Mouse (Mus musculus): Measurements from ENCODE around the gene Ifit3b. TPM values are rescaled to one million over a fixed set of nuclear protein-coding genes. Genes with fewer than 3 reads are reported as not detected.

Gene Ifit3b
- 3.7 TPM for polyA plus RNA-seq (2014; fragmentation: Illumina TruSeq; extraction: RNeasy Lipid Tissue Mini Kit (QIAGEN cat#74804); ENCODE audit: low read depth, low replicate concordance)

DNA sequence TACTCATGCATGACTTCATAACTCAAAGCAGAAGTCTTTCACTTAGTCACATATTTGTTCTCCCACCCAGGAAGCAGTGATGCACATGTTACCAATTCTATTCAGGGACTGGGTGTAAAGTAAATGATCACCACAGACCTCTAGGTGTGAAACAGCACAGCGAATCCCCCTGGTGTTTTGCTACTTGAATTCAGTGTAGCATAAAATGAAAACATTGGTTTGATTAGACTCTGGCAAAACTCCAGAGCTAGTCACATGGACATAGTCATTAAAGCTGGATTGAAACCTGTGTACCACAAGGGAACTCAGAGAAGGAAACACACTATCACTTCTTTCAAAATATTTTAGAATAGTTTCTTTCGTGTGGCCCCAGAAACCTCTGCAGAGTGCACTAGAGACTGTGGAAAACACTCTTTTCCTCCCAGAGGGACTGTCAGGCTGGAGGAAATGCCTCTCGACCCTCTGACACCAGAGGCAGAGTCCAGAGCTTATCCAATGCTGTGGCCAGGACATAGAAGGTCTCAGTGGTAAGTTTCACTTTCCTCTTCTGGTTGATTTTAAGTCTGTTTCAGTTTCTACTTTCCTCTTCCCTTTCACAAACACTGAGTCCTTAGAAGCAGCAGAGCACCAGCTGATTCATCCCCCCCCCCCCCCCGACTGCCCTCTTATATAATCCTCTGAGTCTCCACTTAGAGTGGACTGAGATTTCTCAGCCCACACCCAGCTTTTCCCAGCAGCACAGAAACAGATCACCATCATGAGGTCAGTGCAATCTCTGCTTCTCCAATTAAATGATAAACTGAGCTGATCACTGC lies at the start of gene Ifit3b:
Gene Ifit3b, plus strand, starts transcription at position 734 of the 815 bp plus-strand sequence.

DNA sequence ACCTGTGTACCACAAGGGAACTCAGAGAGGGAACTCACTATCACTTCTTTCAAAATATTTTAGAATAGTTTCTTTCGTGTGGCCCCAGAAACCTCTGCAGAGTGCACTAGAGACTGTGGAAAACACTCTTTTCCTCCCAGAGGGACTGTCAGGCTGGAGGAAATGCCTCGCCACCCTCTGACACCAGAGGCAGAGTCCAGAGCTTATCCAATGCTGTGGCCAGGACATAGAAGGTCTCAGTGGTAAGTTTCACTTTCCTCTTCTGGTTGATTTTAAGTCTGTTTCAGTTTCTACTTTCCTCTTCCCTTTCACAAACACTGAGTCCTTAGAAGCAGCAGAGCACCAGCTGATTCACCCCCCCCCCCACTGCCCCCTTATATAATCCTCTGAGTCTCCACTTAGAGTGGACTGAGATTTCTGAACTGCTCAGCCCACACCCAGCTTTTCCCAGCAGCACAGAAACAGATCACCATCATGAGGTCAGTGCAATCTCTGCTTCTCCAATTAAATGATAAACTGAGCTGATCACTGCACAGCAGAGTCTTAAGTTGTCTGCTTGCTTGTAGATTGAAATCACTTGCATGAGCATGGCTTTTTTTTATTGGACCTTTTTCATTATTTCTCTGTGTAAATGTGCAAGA lies 24.5 kb upstream of the Ifit3b start, which contains the start of gene Ifit3:
Gene Ifit3, plus strand, starts transcription at position 406 of the 641 bp plus-strand sequence.

DNA sequence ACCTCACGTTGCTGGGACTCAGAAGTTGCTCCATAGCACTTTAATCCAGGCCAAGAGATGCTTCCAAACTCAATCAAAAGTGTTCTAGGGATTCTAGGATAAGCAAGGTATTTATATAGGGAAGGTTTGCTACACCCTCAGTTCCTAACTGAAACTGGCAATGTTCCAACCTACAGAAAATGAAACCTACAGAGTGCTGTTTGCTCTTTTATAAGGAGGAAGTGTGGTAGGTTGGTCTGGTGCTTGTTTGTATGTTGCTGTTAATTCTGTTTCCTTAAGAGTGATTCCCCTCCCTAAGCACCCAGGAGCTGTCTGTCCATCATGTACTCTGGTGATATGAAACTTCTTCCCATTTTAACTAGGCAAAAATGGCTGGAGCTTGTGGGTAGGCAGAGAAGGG lies 5.9 kb upstream of the Ifit3b start, which contains the start of gene Ifit1bl1:
Gene Ifit1bl1, minus strand, starts transcription at position 69 of the 400 bp plus-strand sequence.

DNA sequence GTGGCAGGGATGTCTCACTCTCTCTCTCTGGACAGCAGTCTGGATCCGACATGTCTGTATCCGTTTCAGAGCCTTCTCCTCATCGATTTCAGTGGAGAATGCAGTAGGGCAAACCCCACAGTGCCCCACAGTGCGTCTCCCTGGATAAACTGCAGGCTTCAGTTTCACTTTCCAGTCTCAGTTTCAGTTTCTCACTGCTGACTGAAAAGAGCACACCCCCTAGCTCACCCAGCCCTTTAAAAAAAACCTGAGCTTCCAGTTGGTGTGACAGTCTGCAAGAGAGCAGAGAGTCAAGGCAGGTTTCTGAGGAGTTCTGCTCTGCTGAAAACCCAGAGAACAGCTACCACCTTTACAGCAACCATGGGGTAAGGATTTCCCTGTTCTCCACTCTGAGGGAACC lies 32.9 kb downstream of the Ifit3b start, which contains the start of the genes Ifit1bl2 and Ifit1:
Gene Ifit1bl2, minus strand, starts transcription at position 121 of the 400 bp plus-strand sequence.
Gene Ifit1, plus strand, starts transcription at position 249 of the 400 bp plus-strand sequence.

Other genes with a start within 250 kb of the Ifit3b start
- gene Ch25h, start 132.8 kb upstream of the Ifit3b start, polyA plus RNA-seq (2014; fragmentation: Illumina TruSeq; extraction: RNeasy Lipid Tissue Mini Kit (QIAGEN cat#74804); ENCODE audit: low read depth, low replicate concordance) = 0.65 TPM
- gene Lipa, start 80.5 kb upstream of the Ifit3b start, polyA plus RNA-seq (2014; fragmentation: Illumina TruSeq; extraction: RNeasy Lipid Tissue Mini Kit (QIAGEN cat#74804); ENCODE audit: low read depth, low replicate concordance) = 23.0 TPM
- 9.8 TPM for gene Ifit2, start 57.3 kb upstream of the Ifit3b start, polyA plus RNA-seq (2014; fragmentation: Illumina TruSeq; extraction: RNeasy Lipid Tissue Mini Kit (QIAGEN cat#74804); ENCODE audit: low read depth, low replicate concordance)
- 14.3 TPM for gene Ifit3, start 24.4 kb upstream of the Ifit3b start, polyA plus RNA-seq (2014; fragmentation: Illumina TruSeq; extraction: RNeasy Lipid Tissue Mini Kit (QIAGEN cat#74804); ENCODE audit: low read depth, low replicate concordance)
- 6.4 TPM for gene Ifit1bl1, start 6.0 kb upstream of the Ifit3b start, polyA plus RNA-seq (2014; fragmentation: Illumina TruSeq; extraction: RNeasy Lipid Tissue Mini Kit (QIAGEN cat#74804); ENCODE audit: low read depth, low replicate concordance)
- gene Ifit1bl2, start 32.8 kb downstream of the Ifit3b start, polyA plus RNA-seq (2014; fragmentation: Illumina TruSeq; extraction: RNeasy Lipid Tissue Mini Kit (QIAGEN cat#74804); ENCODE audit: low read depth, low replicate concordance) = 3.5 TPM
- 5.7 TPM for gene Ifit1, start 32.9 kb downstream of the Ifit3b start, polyA plus RNA-seq (2014; fragmentation: Illumina TruSeq; extraction: RNeasy Lipid Tissue Mini Kit (QIAGEN cat#74804); ENCODE audit: low read depth, low replicate concordance)
- 2.5 TPM for gene Slc16a12, start 139.3 kb downstream of the Ifit3b start, polyA plus RNA-seq (2014; fragmentation: Illumina TruSeq; extraction: RNeasy Lipid Tissue Mini Kit (QIAGEN cat#74804); ENCODE audit: low read depth, low replicate concordance)

All from heart, adult 10 weeks (tissue).